Mouse (Mus musculus) neural tube, embryonic 15.5 days (tissue): ENCODE measurements around the gene Arntl2. TPM values are rescaled to one million over a fixed set of nuclear protein-coding genes. Genes with fewer than 3 reads are reported as not detected.
"Not testable (repeated sequence)": the region's sequence is repeated elsewhere in the genome, so short reads cannot be mapped to it uniquely, and the experiment has no call there.

Experiments
- ATAC-seq: fragments of 200-750 bp; cut with Nextera tagmentation; 2 replicates; pipeline ENCODE4 v1.8.0; 2017; ENCODE audit warnings: mild to moderate bottlenecking, moderate TSS enrichment, moderate library complexity; ENCODE audit not compliant: low FRiP score
- H3K27ac ChIP-seq: fragments of 300-500 bp; sonication (generic); replicated peaks from 2 replicates; pipeline ENCODE4 v1.5.1; 2015; ENCODE audit warnings: mild to moderate bottlenecking, inconsistent platforms
- H3K27me3 ChIP-seq: fragments of 300-500 bp; sonication (generic); replicated peaks from 2 replicates; pipeline ENCODE4 v1.6.1; 2015; ENCODE audit warnings: inconsistent platforms
- H3K36me3 ChIP-seq: fragments of 300-500 bp; sonication (generic); 2 replicates; pipeline ENCODE4 v1.6.1; 2015; ENCODE audit warnings: inconsistent platforms
- H3K4me1 ChIP-seq: fragments of 300-500 bp; sonication (generic); 2 replicates; pipeline ENCODE4 v1.6.1; 2015; ENCODE audit warnings: inconsistent platforms
- H3K4me2 ChIP-seq: fragments of 300-500 bp; sonication (generic); 2 replicates; pipeline ENCODE4 v1.6.1; 2015; ENCODE audit warnings: inconsistent platforms, mild to moderate bottlenecking, moderate library complexity
- H3K4me3 ChIP-seq: fragments of 300-500 bp; sonication (generic); replicated peaks from 2 replicates; pipeline ENCODE4 v1.5.1; 2015; ENCODE audit warnings: mild to moderate bottlenecking, inconsistent platforms
- H3K9ac ChIP-seq: fragments of 300-500 bp; sonication (generic); replicated peaks from 2 replicates; pipeline ENCODE4 v1.6.1; 2015; ENCODE audit warnings: mild to moderate bottlenecking, inconsistent platforms
- H3K9me3 ChIP-seq: fragments of 300-500 bp; sonication (generic); replicated peaks from 2 replicates; pipeline ENCODE4 v1.6.1; 2016; ENCODE audit warnings: inconsistent platforms
- WGBS: fragments of 180-500 bp; shearing (Covaris S2); methylation state at CpG from one replicate; pipeline ENCODE4 v1.1.7; 2015; ENCODE audit warnings: mixed read lengths; 5-methylcytosine and 5-hydroxymethylcytosine counted together
- polyA plus RNA-seq: library from polyadenylated mRNA; unstranded; fragments of >200 nt; fragmentation: Nextera tagmentation; extraction: Ambion mirVana; gene quantifications from 2 replicates; pipeline ENCODE4 v1.2.1, GENCODE M21; 2015

Arntl2 gene
- polyA plus RNA-seq, 1 experiment from 2014 or later = 4.1 TPM

DNA sequence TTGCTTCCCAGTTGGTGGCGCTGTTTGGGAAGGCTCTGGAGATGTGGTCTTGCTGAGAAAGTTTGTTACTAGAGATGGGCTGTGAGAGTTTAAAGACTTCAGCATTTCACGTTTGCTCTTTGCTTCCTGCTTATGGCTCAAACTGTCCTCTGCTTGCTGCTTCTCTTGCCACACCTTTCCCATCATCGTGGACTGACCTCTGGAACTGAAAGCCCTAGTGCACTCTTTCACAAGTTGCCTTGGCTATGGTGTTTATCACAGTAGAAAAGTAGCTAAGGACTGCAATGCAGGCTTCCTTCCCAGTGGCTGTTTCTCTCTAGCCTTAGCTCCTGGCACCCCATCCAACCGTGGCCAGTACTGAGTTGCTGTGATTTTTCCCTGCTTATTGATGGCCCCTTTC is 35.1 kb upstream of the Arntl2 start:
- H3K4me2 ChIP-seq = no peak overlapping the region
- WGBS = 79% methylated on average over 4 of the region's 4 CpGs
- 0 out of 2 replicates have a peak, but pooled peaks cover 4% of the 10 kb centered on the region for H3K4me1 ChIP-seq
- H3K4me3 ChIP-seq = no peak overlapping the region
- no peak overlapping the region for H3K27ac ChIP-seq
- H3K27me3 ChIP-seq = no peaks in the 10 kb centered on the region
- H3K9me3 ChIP-seq = no peaks in the 10 kb centered on the region
- H3K9ac ChIP-seq = no peak overlapping the region
- H3K36me3 ChIP-seq = no peaks in the 10 kb centered on the region
- no peak for ATAC-seq

DNA sequence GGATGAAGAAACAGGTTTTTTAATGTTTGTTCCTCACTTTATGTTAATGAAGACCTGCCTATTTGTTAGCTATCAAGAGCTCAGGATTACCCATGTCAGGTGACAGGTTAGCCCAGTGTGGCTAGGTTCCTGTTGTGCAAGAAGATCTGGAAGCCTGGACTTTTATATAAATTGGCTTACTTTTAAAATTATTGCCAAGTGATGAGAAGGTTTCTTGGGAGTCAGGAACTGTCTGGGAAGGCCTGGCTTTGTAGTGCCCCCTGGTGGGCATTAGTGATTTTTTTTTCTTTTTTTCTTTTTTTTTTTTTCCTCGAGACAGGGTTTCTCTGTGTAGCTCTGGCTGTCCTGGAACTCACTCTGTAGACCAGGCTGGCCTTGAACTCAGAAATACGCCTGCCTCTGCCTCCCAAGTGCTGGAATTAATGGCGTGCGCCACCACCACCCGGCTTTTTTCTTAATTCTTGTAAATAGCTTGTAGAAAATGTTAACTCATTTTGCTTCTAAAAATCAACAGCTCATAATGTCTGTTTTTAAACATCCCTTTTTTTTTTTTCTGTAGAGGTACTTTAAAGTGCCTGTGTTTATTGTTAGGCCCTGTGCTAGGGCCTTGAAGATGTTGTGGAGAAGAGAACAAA is 33.5 kb upstream of the Arntl2 start:
- H3K27ac ChIP-seq = no peak overlapping the region
- H3K9me3 ChIP-seq = no peaks in the 10 kb centered on the region
- no peak overlapping the region for H3K4me3 ChIP-seq
- no peak overlapping the region for H3K9ac ChIP-seq
- H3K36me3 ChIP-seq = peaks cover 4% of the 10 kb centered on the region; the same call in 1 of the 2 replicates
- no peak for ATAC-seq
- no peak overlapping the region for H3K4me2 ChIP-seq
- no peaks in the 10 kb centered on the region for H3K4me1 ChIP-seq
- H3K27me3 ChIP-seq = no peaks in the 10 kb centered on the region
- WGBS = 61% methylated on average over 5 of the region's 5 CpGs

DNA sequence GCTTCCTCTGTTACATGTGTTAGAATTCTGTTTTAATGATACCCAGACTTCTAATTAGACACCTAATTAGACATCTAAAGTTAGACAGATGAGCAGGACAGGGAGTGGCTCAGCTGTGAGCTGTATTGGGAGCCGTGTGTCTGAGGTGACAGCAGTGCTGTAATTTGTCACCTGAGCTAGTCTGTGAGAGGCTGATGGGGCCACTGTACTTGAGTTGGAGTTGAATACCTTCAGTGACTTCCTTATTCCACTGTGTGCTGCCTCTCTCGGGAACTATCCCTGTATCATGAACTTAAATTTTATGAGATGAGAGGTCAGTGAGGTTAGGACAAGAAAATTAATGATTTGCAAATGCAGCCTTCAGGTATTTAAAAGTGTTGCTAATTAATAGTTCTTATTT is 31.3 kb upstream of the Arntl2 start:
- no peak overlapping the region for H3K4me2 ChIP-seq

DNA sequence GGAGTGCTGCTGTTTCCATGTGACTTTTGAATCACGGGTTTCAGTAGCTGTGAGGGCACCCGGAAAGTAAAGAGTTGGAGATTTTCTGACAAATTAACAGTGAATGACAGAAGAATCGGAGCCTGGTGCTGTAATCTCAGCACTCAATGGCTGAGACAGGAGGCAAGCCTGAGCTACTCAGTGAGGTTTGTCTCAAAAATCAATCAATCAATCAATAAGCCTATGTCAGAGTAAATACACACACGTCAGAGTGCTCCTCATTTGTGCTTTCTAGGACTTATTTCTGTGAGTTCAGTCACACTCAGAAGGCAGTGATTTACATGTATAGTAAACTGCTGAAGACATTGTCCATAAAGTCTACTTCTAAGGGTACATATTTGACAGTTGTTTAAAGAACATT is 30.6 kb upstream of the Arntl2 start:
- ATAC-seq = no peak
- H3K9me3 ChIP-seq = no peaks in the 10 kb centered on the region
- H3K9ac ChIP-seq = no peak overlapping the region
- no peak overlapping the region for H3K4me3 ChIP-seq
- no peak overlapping the region for H3K4me2 ChIP-seq
- peaks cover 29% of the 10 kb centered on the region for H3K36me3 ChIP-seq
- H3K4me1 ChIP-seq = no peaks in the 10 kb centered on the region
- WGBS = 85% methylated on average over 4 of the region's 4 CpGs
- no peaks in the 10 kb centered on the region for H3K27me3 ChIP-seq
- no peak overlapping the region for H3K27ac ChIP-seq

More for the DNA sequence above, 31.3 kb upstream of the Arntl2 start:
- Histone ChIP-seq H3K9ac (no peak overlapping the region), H3K4me1 (no peaks in the 10 kb centered on the region), H3K4me3 (no peak overlapping the region), H3K27ac (no peak overlapping the region), H3K27me3 (no peaks in the 10 kb centered on the region), H3K9me3 (no peaks in the 10 kb centered on the region), H3K36me3 (peaks cover 23% of the 10 kb centered on the region)
- ATAC-seq = no peak
- WGBS = 50% methylated on average over 2 of the region's 2 CpGs

DNA sequence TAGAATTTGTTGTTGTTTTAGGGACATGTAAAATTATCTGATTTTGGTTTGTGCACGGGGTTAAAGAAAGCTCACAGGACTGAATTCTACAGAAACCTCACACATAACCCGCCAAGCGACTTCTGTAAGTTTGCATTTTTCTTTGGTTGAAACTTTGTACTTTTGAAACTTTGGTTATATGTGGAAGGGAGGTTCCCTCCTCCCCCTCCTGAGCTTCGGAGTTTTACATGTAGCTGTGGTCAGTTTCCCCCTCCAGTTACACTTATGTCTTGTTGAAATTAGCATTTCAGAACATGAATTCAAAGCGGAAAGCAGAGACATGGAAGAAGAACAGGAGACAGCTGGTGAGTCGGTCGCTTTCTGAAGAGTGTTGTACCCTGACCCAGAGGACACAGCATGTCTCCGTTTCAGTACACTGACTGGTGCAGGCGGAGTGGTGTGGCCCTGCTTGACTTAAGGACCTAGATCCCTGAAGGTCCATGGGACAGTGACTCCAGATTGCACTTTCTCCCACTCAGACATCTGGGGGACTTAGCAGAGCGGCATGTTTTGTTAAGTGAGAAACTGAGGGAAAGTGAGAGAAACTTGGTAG is 26.9 kb upstream of the Arntl2 start:
- Histone ChIP-seq H3K9ac (no peak overlapping the region), H3K4me3 (no peak overlapping the region), H3K27me3 (no peaks in the 10 kb centered on the region), H3K36me3 (peaks cover 55% of the 10 kb centered on the region), H3K4me2 (no peak overlapping the region), H3K4me1 (no peaks in the 10 kb centered on the region), H3K27ac (no peak overlapping the region), H3K9me3 (no peaks in the 10 kb centered on the region)
- WGBS = 94% methylated on average over 10 of the region's 10 CpGs
- ATAC-seq = no peak

DNA sequence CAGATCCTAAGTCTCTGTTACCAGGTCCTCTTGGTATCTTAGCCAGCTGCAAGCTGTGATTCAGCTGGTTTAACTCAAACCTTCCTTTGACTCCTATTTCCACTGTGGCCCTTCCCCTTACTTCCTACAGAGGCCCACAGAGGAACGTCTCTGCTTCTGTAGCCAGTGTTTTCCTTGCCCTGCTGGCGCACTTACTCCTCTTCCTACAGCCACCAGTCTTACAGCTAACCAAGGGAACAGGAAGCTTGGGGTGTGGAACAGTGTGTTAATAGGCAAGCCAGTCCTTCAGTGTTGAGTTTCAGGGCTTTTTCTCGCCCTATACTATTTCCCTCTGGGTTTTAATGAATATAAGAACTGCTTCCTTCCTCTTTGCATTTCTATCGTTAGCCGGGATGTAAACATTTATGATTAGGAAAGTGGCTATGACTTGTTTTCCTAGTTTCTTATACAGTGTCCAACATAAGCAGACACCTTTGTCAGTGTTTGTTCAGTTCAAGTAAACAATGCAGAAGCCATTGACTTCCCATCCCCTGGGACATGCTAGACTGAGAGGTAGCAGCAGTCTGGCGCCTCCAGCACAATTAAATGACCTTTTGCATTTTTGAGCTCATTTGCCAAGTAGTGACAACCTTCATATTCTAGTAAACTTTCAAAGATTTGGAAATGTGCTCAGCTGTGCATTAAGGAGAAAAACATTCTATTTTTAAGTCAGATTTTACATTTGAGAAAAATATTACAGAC is 25.7 kb upstream of the Arntl2 start:
- 81% methylated on average over 6 of the region's 6 CpGs for WGBS
- no peak overlapping the region for H3K9ac ChIP-seq
- no peaks in the 10 kb centered on the region for H3K4me1 ChIP-seq
- H3K27ac ChIP-seq = no peak overlapping the region
- H3K27me3 ChIP-seq = no peaks in the 10 kb centered on the region
- peaks cover 61% of the 10 kb centered on the region for H3K36me3 ChIP-seq
- H3K4me2 ChIP-seq = no peak overlapping the region
- H3K9me3 ChIP-seq = no peaks in the 10 kb centered on the region
- H3K4me3 ChIP-seq = no peak overlapping the region
- ATAC-seq = no peak

DNA sequence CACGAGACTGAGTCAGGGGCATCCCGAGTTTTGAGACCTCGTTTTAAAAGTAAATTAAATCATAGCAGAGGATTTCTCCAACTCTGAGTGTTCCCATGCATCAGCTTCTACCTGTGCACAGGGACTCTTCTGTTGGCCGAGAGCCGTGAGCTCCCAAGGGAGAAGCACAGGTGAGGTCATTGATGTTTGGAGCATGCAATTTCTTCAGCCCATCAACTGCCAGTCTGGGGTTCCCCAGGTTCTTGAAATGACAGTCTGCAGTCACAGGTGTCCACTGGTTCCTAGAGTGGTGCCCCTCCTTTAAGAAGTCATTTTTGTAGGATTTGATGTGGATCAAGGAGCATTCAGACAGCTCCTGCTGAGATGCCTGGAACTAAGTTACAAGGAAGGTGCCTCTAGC is 25.0 kb upstream of the Arntl2 start:
- ATAC-seq = no peak
- 89% methylated on average over 5 of the region's 5 CpGs for WGBS
- Histone ChIP-seq H3K4me1 (no peaks in the 10 kb centered on the region), H3K27ac (no peak overlapping the region), H3K4me3 (no peak overlapping the region), H3K27me3 (no peaks in the 10 kb centered on the region), H3K36me3 (peaks cover 61% of the 10 kb centered on the region), H3K4me2 (no peak overlapping the region), H3K9me3 (no peaks in the 10 kb centered on the region), H3K9ac (no peak overlapping the region)

DNA sequence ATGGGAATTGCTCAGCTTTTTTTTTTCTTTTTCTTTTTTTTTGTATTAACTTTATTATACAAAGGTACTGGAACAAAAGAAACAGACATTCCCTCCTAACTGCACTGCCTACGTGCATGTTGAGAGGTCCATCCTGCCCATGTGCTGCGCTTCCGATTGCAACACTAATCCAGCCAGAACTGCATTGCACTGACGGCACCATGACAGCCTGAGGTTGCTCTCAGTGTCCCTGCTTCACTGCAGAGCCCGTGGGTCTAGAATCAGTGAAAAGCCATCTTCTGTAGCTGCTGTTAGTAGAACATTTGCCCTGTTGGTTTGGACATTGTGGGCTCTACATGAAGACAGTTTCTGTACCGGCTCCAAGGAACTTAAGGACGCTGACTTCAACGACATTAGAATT is 20.0 kb upstream of the Arntl2 start:
- not testable (repeated sequence) for H3K9ac ChIP-seq, H3K27me3 ChIP-seq, H3K4me1 ChIP-seq, H3K4me3 ChIP-seq, H3K4me2 ChIP-seq, H3K27ac ChIP-seq, H3K9me3 ChIP-seq, ATAC-seq
- WGBS = 80% methylated on average over 8 of the region's 8 CpGs
- peaks cover 32% of the 10 kb centered on the region for H3K36me3 ChIP-seq

DNA sequence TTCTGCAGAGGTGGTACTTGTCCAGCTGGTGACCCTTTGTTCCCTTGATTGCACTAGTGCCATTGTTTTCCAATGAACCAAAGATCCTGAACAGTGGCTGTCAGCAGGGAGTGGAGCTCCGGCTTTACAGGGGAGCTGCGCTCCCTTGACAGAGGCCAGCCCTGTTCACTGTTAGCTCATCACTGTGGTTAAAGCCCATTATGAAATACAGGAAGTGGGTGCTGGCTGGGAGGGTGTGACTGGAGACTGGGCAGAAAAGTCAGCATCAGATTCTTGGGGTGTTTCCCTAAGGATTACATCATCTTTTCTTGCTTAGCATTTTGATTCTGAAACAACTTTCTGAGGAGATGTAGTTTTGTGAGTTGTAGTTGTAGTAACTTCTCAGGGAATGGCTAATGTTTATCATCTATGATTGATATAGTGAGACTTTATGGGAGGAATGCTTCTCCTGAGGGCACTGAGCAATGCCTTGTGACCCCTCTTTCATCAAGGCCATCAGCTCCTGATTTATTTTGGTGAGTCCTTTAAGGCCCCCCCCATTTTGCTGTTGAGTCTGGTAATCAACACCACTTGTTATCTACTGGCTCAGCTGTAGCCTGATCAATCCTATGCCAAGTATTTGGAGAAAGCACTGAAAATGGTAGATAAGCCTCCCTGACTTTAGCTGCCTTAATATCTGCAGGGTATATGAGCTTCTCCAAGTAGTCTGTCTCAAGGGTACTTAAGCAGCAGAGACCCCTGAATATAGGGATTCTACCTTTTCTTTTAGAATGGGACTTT is 19.1 kb upstream of the Arntl2 start:
- 7% methylated on average over 2 of the region's 2 CpGs for WGBS
- Histone ChIP-seq H3K4me2 (no peak overlapping the region), H3K27ac (no peak overlapping the region), H3K36me3 (peaks cover 25% of the 10 kb centered on the region), H3K4me3 (no peak overlapping the region), H3K9me3 (no peaks in the 10 kb centered on the region), H3K27me3 (no peaks in the 10 kb centered on the region), H3K4me1 (no peaks in the 10 kb centered on the region), H3K9ac (no peak overlapping the region)
- no peak for ATAC-seq

DNA sequence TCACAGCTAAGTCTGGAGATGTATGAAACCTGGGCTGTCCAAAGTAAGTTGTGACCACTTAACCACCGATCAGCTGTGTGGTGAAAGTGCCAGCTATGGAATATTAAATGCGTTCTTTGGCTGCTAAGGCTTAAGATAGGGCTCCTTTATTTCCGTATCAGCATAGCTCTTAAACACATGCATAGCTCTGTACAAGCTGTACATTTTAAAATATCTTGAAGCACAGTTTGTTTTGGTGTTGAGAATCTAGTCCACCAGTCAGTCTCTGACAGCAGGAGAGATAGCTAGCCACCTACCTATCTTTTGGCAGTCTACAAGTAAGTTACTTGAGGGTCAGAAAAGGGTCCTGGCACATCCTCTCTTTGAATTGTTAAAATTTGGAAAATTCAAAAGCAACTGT is 17.8 kb upstream of the Arntl2 start:
- Histone ChIP-seq H3K9me3 (no peaks in the 10 kb centered on the region), H3K36me3 (peaks cover 17% of the 10 kb centered on the region), H3K4me1 (no peaks in the 10 kb centered on the region), H3K9ac (no peak overlapping the region), H3K4me3 (no peak overlapping the region), H3K27ac (no peak overlapping the region), H3K27me3 (no peaks in the 10 kb centered on the region), H3K4me2 (no peak overlapping the region)
- ATAC-seq = no peak
- 95% methylated on average over 3 of the region's 3 CpGs for WGBS

DNA sequence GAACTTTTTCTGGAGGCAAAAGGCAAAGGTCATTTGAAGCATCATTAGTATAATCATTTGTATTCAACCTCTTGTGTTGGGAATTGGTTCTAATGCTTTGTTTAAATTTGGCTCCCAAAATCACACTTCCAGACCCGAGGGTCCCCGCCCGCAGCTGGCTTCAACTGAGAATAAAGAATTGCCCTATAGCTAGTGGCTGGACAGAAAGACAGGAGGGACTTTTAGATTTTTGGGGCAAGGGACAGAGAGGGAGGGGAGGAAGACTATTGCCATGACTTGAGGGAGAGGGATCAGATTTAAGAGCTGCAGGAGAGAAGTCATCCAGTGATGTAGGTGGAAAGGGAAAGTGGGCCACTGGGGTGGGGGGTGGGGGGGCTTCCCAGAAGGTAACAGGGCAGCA is 14.3 kb upstream of the Arntl2 start:
- no peaks in the 10 kb centered on the region for H3K4me1 ChIP-seq
- WGBS = 81% methylated on average over 3 of the region's 3 CpGs
- H3K9me3 ChIP-seq = peaks cover 4% of the 10 kb centered on the region; the same call in 1 of the 2 replicates
- no peak overlapping the region for H3K4me3 ChIP-seq
- no peak for ATAC-seq
- peaks cover 6% of the 10 kb centered on the region for H3K36me3 ChIP-seq
- H3K27me3 ChIP-seq = no peaks in the 10 kb centered on the region
- no peak overlapping the region for H3K4me2 ChIP-seq
- no peak overlapping the region for H3K9ac ChIP-seq
- no peak overlapping the region for H3K27ac ChIP-seq
